Mouse (Mus musculus) brain, adult 2 months (tissue): Measurements from ENCODE around the gene Wbp11.

Experiments
- DNase-seq: peaks from one replicate; pipeline ENCODE4 v3.0.0; 2011; ENCODE audit warnings: low read depth, low spot score

Gene Wbp11

GRCm38 (mm10) chr6:136827881-136828561 is at the start of gene Wbp11:
Gene Wbp11 (minus strand): TSS chr6:136828233.
- peak; percentile 99 for DNase-seq

GRCm38 (mm10) chr6:136875670-136876069 is 47.6 kb upstream of the Wbp11 start, which contains the start of gene Mgp:
Gene Mgp (minus strand): TSS chr6:136875823.
- DNase-seq = peak; percentile 71

GRCm38 (mm10) chr6:136874599-136874998 is 46.6 kb upstream of the Wbp11 start:
- peak; percentile 53 for DNase-seq

GRCm38 (mm10) chr6:136868921-136869320 is 40.9 kb upstream of the Wbp11 start:
- DNase-seq = peak; percentile 24

- DNase-seq = no peak
Measured at GRCm38 (mm10) chr6:136866150-136866549, 38.1 kb upstream of the Wbp11 start.

- no peak for DNase-seq
Measured at GRCm38 (mm10) chr6:136865360-136865759, 37.3 kb upstream of the Wbp11 start.

- peak; percentile 66 for DNase-seq
Measured at GRCm38 (mm10) chr6:136861020-136861419, 33.0 kb upstream of the Wbp11 start.

GRCm38 (mm10) chr6:136858420-136858819 is 30.4 kb upstream of the Wbp11 start:
- no peak for DNase-seq

- no peak for DNase-seq
Measured at GRCm38 (mm10) chr6:136857873-136858260, 29.8 kb upstream of the Wbp11 start.

GRCm38 (mm10) chr6:136857186-136857872 is 29.3 kb upstream of the Wbp11 start, which contains the start of gene Art4:
Gene Art4 (minus strand): TSS chr6:136857733.
- no peak for DNase-seq

GRCm38 (mm10) chr6:136856071-136856636 is 28.1 kb upstream of the Wbp11 start:
- no peak for DNase-seq

- DNase-seq = no peak
Measured at GRCm38 (mm10) chr6:136855183-136855582, 27.1 kb upstream of the Wbp11 start.

- DNase-seq = no peak
Measured at GRCm38 (mm10) chr6:136854361-136854781, 26.3 kb upstream of the Wbp11 start.

GRCm38 (mm10) chr6:136852762-136853161 is 24.7 kb upstream of the Wbp11 start:
- DNase-seq = no peak

- no peak for DNase-seq
Measured at GRCm38 (mm10) chr6:136852348-136852747, 24.3 kb upstream of the Wbp11 start.

- no peak for DNase-seq
Measured at GRCm38 (mm10) chr6:136850267-136850666, 22.2 kb upstream of the Wbp11 start.

- no peak for DNase-seq
Measured at GRCm38 (mm10) chr6:136848971-136849370, 20.9 kb upstream of the Wbp11 start.

- no peak for DNase-seq
Measured at GRCm38 (mm10) chr6:136848399-136848798, 20.4 kb upstream of the Wbp11 start.

GRCm38 (mm10) chr6:136847790-136848189 is 19.8 kb upstream of the Wbp11 start:
- DNase-seq = peak; percentile 64

GRCm38 (mm10) chr6:136847267-136847666 is 19.2 kb upstream of the Wbp11 start:
- DNase-seq = no peak

- peak; percentile 82 for DNase-seq
Measured at GRCm38 (mm10) chr6:136845706-136846480, 17.9 kb upstream of the Wbp11 start.

- DNase-seq = peak; percentile 90
Measured at GRCm38 (mm10) chr6:136844903-136845302, 16.9 kb upstream of the Wbp11 start.
